Mouse (Mus musculus) midbrain, embryonic 11.5 days (tissue): ENCODE measurements around the gene Wdr19. TPM values are rescaled to one million over a fixed set of nuclear protein-coding genes. Genes with fewer than 3 reads are reported as not detected.
"Not testable (repeated sequence)": the region's sequence is repeated elsewhere in the genome, so short reads cannot be mapped to it uniquely, and the experiment has no call there.

ENCODE experiments used
- ATAC-seq: fragments of 200-750 bp; cut with Nextera tagmentation; 2 replicates; pipeline ENCODE4 v1.8.0; 2017; ENCODE audit warnings: moderate TSS enrichment, moderate library complexity; ENCODE audit not compliant: low FRiP score
- DNase-seq: peaks from one replicate; pipeline ENCODE4 v3.0.0; 2015; ENCODE audit warnings: low spot score; ENCODE audit errors: missing footprints
- H3K27ac ChIP-seq: fragments of 300-500 bp; sonication (generic); 2 replicates; pipeline ENCODE4 v1.5.1; 2014; ENCODE audit warnings: low read depth, low read length
- H3K27me3 ChIP-seq: fragments of 300-500 bp; sonication (generic); 2 replicates; pipeline ENCODE4 v1.6.1; 2014; ENCODE audit warnings: mild to moderate bottlenecking, low read length, moderate library complexity, mixed read lengths; ENCODE audit not compliant: control insufficient read depth, insufficient read depth
- H3K36me3 ChIP-seq: fragments of 300-500 bp; sonication (generic); 2 replicates; pipeline ENCODE4 v1.6.1; 2014; ENCODE audit warnings: mild to moderate bottlenecking, low read length, moderate library complexity, mixed read lengths; ENCODE audit not compliant: control insufficient read depth, insufficient read depth
- H3K4me1 ChIP-seq: fragments of 300-500 bp; sonication (generic); 2 replicates; pipeline ENCODE4 v1.6.1; 2014; ENCODE audit warnings: low read length; ENCODE audit not compliant: control insufficient read depth, insufficient read depth
- H3K4me2 ChIP-seq: fragments of 300-500 bp; sonication (generic); 2 replicates; pipeline ENCODE4 v1.6.1; 2014; ENCODE audit warnings: mild to moderate bottlenecking, moderate library complexity
- H3K4me3 ChIP-seq: fragments of 300-500 bp; sonication (generic); 2 replicates; pipeline ENCODE4 v1.5.1; 2014; ENCODE audit warnings: low read depth, low read length
- H3K9ac ChIP-seq: fragments of 300-500 bp; sonication (generic); 2 replicates; pipeline ENCODE4 v1.6.1; 2014; ENCODE audit warnings: low read length
- H3K9me3 ChIP-seq: fragments of 300-500 bp; sonication (generic); 2 replicates; pipeline ENCODE4 v1.6.1; 2016; ENCODE audit warnings: low read length; ENCODE audit not compliant: control insufficient read depth
- WGBS: fragments of 180-500 bp; shearing (Covaris S2); extraction: QIAGEN DNeasy Blood & Tissue Kit; methylation state at CpG from one replicate; pipeline ENCODE4 v1.1.7; 2014; 5-methylcytosine and 5-hydroxymethylcytosine counted together
- polyA plus RNA-seq: library from polyadenylated mRNA; unstranded; fragments of >200 nt; fragmentation: Nextera tagmentation; extraction: Ambion mirVana; gene quantifications from 2 replicates; pipeline ENCODE4 v1.2.1, GENCODE M21; 2014

Wdr19 gene
- polyA plus RNA-seq, 1 experiment from 2014 or later = 14.6 TPM

DNA sequence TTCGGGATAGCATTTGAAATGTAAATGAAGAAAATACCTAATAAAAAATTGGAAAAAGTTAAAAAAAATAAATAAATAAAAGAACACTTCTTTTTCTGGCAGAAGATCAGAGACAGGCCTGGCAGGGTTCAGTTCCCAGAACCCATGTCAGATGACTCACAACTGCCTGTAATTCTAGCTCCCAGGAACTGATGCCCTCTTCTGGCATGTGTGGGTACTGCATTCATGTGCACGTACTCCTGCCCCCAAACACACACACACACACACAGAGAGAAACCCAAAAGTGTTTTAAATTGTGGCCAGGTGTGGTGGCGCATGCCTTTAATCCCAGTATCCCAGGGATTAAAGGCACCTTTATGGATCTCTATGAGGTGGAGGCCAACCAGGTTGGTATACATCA lies 84.7 kb downstream of the Wdr19 start:
- H3K4me2 ChIP-seq = no peak overlapping the region
- H3K27ac ChIP-seq = no peak overlapping the region
- peaks cover 15% of the 10 kb centered on the region for H3K36me3 ChIP-seq
- WGBS = 95% methylated on average over 3 of the region's 3 CpGs
- H3K4me1 ChIP-seq = no peaks in the 10 kb centered on the region
- no peak overlapping the region for H3K4me3 ChIP-seq
- DNase-seq (no peak), ATAC-seq (no peak)
- no peaks in the 10 kb centered on the region for H3K9me3 ChIP-seq
- no peaks in the 10 kb centered on the region for H3K27me3 ChIP-seq
- no peak overlapping the region for H3K9ac ChIP-seq

DNA sequence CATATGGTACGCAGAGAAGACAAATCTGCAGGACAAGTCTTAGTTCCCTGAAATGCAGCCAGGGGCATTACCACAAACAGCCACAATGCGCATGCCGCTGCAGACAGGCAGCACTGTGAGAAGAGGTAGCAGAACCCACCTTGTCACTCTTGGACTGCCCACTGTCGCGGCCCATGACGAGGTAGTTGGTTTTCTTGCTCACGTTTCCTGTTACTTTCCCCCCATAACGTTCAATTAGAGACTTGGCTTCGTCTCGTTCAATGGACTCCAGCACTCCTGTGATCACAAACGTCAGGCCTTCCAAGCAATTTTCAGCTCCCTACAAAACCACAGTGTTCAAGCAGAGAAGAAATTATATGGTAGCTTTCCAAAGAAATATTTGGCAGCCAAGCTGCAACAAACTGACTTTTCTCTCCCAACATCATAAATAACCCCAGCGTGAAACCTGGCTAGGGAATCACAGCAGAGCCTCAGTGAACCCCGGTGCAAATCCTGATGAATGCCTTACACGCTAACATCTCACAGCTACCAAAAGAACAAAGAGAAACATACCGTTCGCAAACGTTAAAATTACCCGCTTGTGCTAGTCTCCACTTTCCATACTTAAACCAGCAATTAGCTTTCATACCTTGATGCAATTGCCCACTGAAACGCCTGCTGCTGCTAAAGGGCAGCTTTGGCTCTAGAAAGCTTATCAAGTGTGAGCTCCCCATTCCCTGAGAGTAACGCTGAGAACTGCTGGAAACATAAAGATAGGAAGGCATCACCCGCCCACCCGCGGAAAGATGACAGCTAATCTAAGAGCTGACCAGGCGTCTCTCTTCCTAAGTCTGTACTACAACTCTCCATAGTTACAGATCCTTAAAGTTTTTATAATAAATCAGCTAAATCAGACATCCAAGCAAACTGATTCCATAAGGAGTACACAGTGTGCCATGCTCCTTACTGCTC lies 88.5 kb downstream of the Wdr19 start:
- DNase-seq = no peak
- no peak overlapping the region for H3K27ac ChIP-seq
- H3K4me2 ChIP-seq = no peak overlapping the region
- no peaks in the 10 kb centered on the region for H3K4me1 ChIP-seq
- no peaks in the 10 kb centered on the region for H3K27me3 ChIP-seq
- no peak overlapping the region for H3K4me3 ChIP-seq
- no peak for ATAC-seq
- 92% methylated on average over 24 of the region's 24 CpGs for WGBS
- H3K36me3 ChIP-seq = peaks cover 14% of the 10 kb centered on the region; the same call in 1 of the 2 replicates
- H3K9me3 ChIP-seq = no peaks in the 10 kb centered on the region
- no peak overlapping the region for H3K9ac ChIP-seq

DNA sequence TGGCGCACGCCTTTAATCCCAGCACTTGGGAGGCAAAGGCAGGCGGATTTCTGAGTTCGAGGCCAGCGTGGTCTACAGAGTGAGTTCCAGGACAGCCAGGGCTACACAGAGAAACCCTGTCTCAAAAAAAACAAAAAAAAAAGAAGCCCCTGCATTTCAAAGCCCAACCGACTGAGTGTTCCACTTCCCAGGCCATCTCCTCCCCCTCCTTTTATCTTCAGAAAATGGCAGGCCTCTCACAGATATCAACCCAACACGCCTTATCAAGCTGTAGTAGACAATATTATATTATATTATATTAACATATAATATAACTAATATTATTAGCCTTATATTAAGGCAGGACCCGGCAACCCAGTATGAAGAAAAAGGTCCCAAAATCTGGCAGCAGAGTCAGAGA lies 89.5 kb downstream of the Wdr19 start:
- H3K4me3 ChIP-seq, ATAC-seq, H3K9me3 ChIP-seq, H3K27ac ChIP-seq, H3K4me2 ChIP-seq, H3K27me3 ChIP-seq, DNase-seq, H3K4me1 ChIP-seq, H3K9ac ChIP-seq: not testable (repeated sequence)
- H3K36me3 ChIP-seq = peaks cover 14% of the 10 kb centered on the region; the same call in 1 of the 2 replicates
- WGBS = 88% methylated on average over 8 of the region's 8 CpGs

DNA sequence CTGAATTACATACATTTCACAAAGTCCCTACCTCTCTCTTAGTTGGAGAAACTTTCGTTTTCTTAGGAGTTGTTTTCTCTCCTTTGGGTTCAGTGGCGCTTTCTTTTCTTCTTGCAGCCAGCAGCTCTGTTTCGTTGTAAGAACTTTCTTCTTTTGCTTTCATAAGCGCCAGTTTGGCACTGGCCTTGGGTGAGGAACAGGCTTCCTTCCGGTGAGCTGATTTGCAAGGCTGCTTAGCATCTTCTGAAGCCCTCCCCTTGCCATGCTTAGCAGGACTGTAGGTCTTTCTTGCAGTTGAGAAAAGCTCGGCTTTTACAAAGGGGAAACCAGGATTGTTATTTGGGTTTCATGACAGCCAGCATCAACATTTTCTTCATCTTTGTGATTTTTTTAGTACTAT lies 94.1 kb downstream of the Wdr19 start:
- WGBS = 92% methylated on average over 6 of the region's 6 CpGs
- Histone ChIP-seq H3K4me1 (no peaks in the 10 kb centered on the region), H3K9ac (no peak overlapping the region), H3K27me3 (no peaks in the 10 kb centered on the region), H3K4me2 (no peak overlapping the region), H3K9me3 (no peaks in the 10 kb centered on the region), H3K4me3 (no peak overlapping the region), H3K27ac (no peak overlapping the region), H3K36me3 (peaks cover 3% of the 10 kb centered on the region; the same call in 1 of the 2 replicates)
- ATAC-seq (no peak), DNase-seq (no peak)

DNA sequence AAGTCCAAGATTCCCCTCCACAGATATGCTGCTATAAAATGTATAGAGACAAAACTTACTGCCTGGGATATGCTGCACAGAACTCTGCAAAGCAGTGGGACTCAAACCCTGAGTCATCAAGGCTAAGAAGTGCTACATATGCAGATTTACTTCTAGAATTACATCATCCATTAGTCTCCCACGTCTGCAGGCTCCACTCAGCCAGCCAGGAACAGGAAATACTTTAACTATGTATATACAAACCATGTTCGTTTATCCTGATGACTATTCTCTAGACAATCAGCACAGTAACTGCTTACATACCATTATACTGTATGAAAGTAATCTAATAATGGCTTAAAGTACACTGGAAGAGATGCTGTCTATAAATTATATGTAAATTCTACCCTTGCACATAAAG lies 94.8 kb downstream of the Wdr19 start:
- H3K4me1 ChIP-seq = no peaks in the 10 kb centered on the region
- H3K27ac ChIP-seq = no peak overlapping the region
- DNase-seq = no peak
- no peak overlapping the region for H3K9ac ChIP-seq
- no peaks in the 10 kb centered on the region for H3K27me3 ChIP-seq
- WGBS = 80% methylated on average over 2 of the region's 2 CpGs
- no peaks in the 10 kb centered on the region for H3K9me3 ChIP-seq
- peaks cover 3% of the 10 kb centered on the region; the same call in 1 of the 2 replicates for H3K36me3 ChIP-seq
- no peak overlapping the region for H3K4me3 ChIP-seq
- no peak for ATAC-seq
- no peak overlapping the region for H3K4me2 ChIP-seq

DNA sequence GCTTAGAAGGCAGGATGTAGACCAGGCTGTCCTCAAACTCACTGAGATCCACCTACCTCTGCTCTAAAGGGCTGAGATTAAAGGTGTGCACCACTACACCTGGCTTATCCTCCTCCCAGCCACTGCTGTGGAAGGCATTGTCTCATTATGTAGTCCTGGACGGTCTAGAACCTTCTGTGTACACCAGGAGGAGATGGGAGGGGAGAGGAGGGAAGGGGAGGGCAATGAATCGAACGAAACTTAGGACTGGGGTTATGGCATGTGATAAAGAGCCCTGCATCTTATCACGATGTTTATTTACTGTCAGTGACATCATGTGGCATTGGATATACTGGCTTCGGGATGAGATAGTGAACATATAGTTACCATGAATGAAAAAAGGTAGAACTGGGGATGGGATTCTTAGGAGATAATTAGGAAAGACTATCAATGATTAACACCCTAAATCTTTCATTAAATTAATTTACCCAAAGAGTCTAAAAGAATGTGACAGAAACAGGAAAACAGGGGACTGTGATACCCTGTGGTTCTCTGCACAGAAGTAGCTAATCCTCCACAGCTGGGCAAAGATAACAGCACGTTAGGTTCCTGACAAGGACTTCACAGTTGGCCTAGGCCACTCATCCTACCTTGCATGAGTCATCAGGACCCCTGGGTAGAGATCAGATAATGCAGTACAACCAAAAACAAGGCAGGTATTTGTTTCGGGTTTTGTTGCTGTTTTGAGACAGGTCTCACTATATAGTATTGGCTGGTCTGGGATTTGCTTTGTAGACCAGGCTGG lies 98.9 kb downstream of the Wdr19 start:
- Histone ChIP-seq H3K36me3 (peaks cover 3% of the 10 kb centered on the region; the same call in 1 of the 2 replicates), H3K27ac (no peak overlapping the region), H3K4me3 (no peak overlapping the region), H3K4me1 (no peaks in the 10 kb centered on the region), H3K4me2 (no peak overlapping the region), H3K27me3 (no peaks in the 10 kb centered on the region), H3K9me3 (no peaks in the 10 kb centered on the region), H3K9ac (no peak overlapping the region)
- DNase-seq = no peak
- ATAC-seq = no peak
- 85% methylated on average over 7 of the region's 7 CpGs for WGBS

DNA sequence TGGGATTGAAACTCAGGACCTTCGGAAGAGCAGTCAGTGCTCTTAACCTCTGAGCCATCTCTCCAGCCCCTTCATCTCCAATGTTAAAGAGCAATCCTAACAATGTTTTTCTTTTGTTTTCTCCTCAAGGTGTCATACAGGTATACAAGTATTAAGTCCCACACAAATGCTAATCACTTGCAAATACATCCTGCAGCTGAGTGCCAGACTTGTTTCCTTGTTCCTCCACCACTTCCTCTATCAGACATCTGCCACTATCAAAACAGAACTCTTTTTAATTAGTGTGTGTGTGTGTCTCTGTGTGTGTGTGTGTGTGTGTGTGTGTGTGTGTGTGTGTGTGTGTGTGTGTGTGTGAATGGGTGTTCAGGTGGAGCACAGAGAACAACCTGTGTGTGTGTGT lies 100.1 kb downstream of the Wdr19 start:
- not testable (repeated sequence) for H3K27me3 ChIP-seq, H3K4me2 ChIP-seq, H3K9ac ChIP-seq, DNase-seq, ATAC-seq, H3K9me3 ChIP-seq, H3K27ac ChIP-seq, H3K4me3 ChIP-seq, H3K4me1 ChIP-seq, H3K36me3 ChIP-seq
- WGBS = 87% methylated on average over 1 of the region's 1 CpGs

DNA sequence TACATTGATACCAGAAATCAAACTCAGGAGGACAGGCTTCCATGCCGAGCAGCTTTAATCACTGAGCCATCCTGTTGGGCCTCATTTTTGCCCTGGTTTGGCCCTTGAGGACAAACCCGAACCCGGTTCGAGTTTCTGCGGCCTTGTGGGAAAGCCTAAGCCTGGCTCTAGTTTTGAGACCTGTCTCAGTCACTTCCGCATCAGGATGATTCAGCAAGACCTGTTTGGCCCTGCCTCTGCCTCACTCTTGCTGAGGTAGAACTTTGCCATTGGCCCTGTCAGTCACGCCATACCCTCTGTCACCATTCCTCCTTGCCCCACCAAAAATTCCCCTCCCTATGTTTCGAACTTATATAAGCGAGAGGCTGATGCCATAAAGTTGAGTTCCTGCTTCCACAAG lies 100.6 kb downstream of the Wdr19 start:
- H3K9me3 ChIP-seq = no peaks in the 10 kb centered on the region
- no peak overlapping the region for H3K4me3 ChIP-seq
- WGBS = 97% methylated on average over 9 of the region's 9 CpGs
- no peaks in the 10 kb centered on the region for H3K27me3 ChIP-seq
- H3K4me1 ChIP-seq = no peaks in the 10 kb centered on the region
- no peak overlapping the region for H3K4me2 ChIP-seq
- H3K36me3 ChIP-seq = peaks cover 3% of the 10 kb centered on the region; the same call in 1 of the 2 replicates
- DNase-seq (no peak), ATAC-seq (no peak)
- H3K27ac ChIP-seq = no peak overlapping the region
- H3K9ac ChIP-seq = no peak overlapping the region

DNA sequence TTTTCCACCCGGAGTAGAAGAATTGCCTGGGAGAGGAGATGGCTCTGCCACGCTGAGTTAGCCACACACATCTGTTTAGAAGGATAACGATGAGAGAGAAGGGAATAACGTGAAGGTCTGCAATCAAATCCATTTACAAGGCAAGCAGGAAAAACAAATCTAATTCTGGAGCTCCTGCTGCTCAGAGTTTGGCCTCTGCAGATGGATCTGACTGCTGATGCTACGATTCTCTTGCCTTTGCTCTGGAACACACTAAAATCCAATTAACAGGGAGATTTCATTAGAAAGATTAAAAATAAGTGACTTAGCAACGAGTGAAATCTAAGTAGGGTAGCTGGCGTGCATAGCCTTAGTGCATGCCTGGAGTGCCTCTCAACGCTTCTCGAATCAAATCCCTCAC lies 106.0 kb downstream of the Wdr19 start:
- Histone ChIP-seq H3K36me3 (no peaks in the 10 kb centered on the region), H3K27ac (no peak overlapping the region), H3K27me3 (no peaks in the 10 kb centered on the region), H3K4me2 (no peak overlapping the region), H3K9me3 (no peaks in the 10 kb centered on the region), H3K9ac (no peak overlapping the region), H3K4me3 (no peak overlapping the region), H3K4me1 (no peaks in the 10 kb centered on the region)
- no peak for DNase-seq
- ATAC-seq = no peak
- WGBS = 89% methylated on average over 9 of the region's 9 CpGs
